ENCODE assay signal across 22 mouse cellular contexts in genomic region chr16:73038552-73038951, GRCm38 (mm10).
DNase-seq lines count a peak whose midpoint lies in the region; ATAC-seq lines count a peak whose summit lies in the region.
"Had no signal": no experiment of that assay in that cellular context is flagged by ENCODE, and none has a peak within 500 bp of the region (broad histone marks: within the 10 kb centered on the region; RNA-seq: fewer than 3 reads in every experiment).

No protein-coding gene starts in this region.

- peak; percentile 45; the same call in 1 of the 2 replicates for ATAC-seq in hindbrain, embryonic 11.5 days (ENCODE audit: low FRiP score)
- ATAC-seq in hindbrain, embryonic 13.5 days (ENCODE audit: low FRiP score) = no peak
- peak; percentile 72 for ATAC-seq in midbrain, embryonic 11.5 days (ENCODE audit: low FRiP score)
- no peak for ATAC-seq in midbrain, embryonic 16.5 days
- ATAC-seq: forebrain, embryonic 16.5 days; hindbrain, postnatal 0 days had no signal

- H3K4me1 ChIP-seq in hindbrain, embryonic 11.5 days (replicated peaks; ENCODE audit: control insufficient read depth, insufficient read depth, low read length) = no peaks in the 10 kb centered on the region
- no peaks in the 10 kb centered on the region for H3K4me1 ChIP-seq in hindbrain, embryonic 13.5 days (replicated peaks)
- no peaks in the 10 kb centered on the region for H3K4me1 ChIP-seq in midbrain, embryonic 11.5 days (ENCODE audit: control insufficient read depth, insufficient read depth, low read length)
- no peaks in the 10 kb centered on the region for H3K4me1 ChIP-seq in midbrain, embryonic 16.5 days (ENCODE audit: control insufficient read depth, insufficient read depth, low read length)
- H3K4me1 ChIP-seq: embryonic facial prominence, embryonic 13.5 days; forebrain, embryonic 12.5 days; heart, embryonic 15.5 days had no signal

- no peak overlapping the region for H3K4me2 ChIP-seq in hindbrain, embryonic 11.5 days (replicated peaks; ENCODE audit: low read depth, low read length)
- H3K4me2 ChIP-seq in hindbrain, embryonic 13.5 days = no peak overlapping the region
- no peak overlapping the region for H3K4me2 ChIP-seq in midbrain, embryonic 11.5 days
- no peak overlapping the region for H3K4me2 ChIP-seq in midbrain, embryonic 16.5 days (ENCODE audit: low read length)
- H3K4me2 ChIP-seq: embryonic facial prominence, embryonic 13.5 days; forebrain, embryonic 12.5 days; heart, embryonic 11.5 days; heart, embryonic 15.5 days had no signal

- no peaks in the 10 kb centered on the region for H3K27me3 ChIP-seq in hindbrain, embryonic 11.5 days (ENCODE audit: control insufficient read depth, insufficient read depth, low read length)
- no peaks in the 10 kb centered on the region for H3K27me3 ChIP-seq in hindbrain, embryonic 13.5 days
- no peaks in the 10 kb centered on the region for H3K27me3 ChIP-seq in midbrain, embryonic 11.5 days (ENCODE audit: control insufficient read depth, insufficient read depth, low read length)
- no peaks in the 10 kb centered on the region for H3K27me3 ChIP-seq in midbrain, embryonic 16.5 days (ENCODE audit: control insufficient read depth, insufficient read depth, low read depth, low read length)
- H3K27me3 ChIP-seq: embryonic facial prominence, embryonic 13.5 days; forebrain, embryonic 12.5 days; heart, embryonic 15.5 days had no signal

- no peak overlapping the region for H3K9ac ChIP-seq in hindbrain, embryonic 11.5 days (ENCODE audit: low read depth, low read length)
- no peak overlapping the region for H3K9ac ChIP-seq in hindbrain, embryonic 13.5 days
- H3K9ac ChIP-seq in midbrain, embryonic 11.5 days (ENCODE audit: low read length) = no peak overlapping the region
- no peak overlapping the region for H3K9ac ChIP-seq in midbrain, embryonic 16.5 days (ENCODE audit: low read depth, low read length)
- H3K9ac ChIP-seq: embryonic facial prominence, embryonic 13.5 days; forebrain, embryonic 12.5 days; heart, embryonic 15.5 days had no signal

- no peak overlapping the region for H3K27ac ChIP-seq in hindbrain, embryonic 11.5 days (ENCODE audit: low read depth, low read length)
- H3K27ac ChIP-seq in hindbrain, embryonic 13.5 days = no peak overlapping the region
- no peak overlapping the region for H3K27ac ChIP-seq in midbrain, embryonic 11.5 days (ENCODE audit: low read depth, low read length)
- H3K27ac ChIP-seq in midbrain, embryonic 16.5 days (ENCODE audit: low read length) = no peak overlapping the region
- H3K27ac ChIP-seq: embryonic facial prominence, embryonic 13.5 days; forebrain, embryonic 12.5 days; heart, adult 2 months; heart, embryonic 15.5 days; hindbrain, postnatal 0 days had no signal

- H3K9me3 ChIP-seq in hindbrain, embryonic 11.5 days (ENCODE audit: control insufficient read depth, low read length) = no peaks in the 10 kb centered on the region
- H3K9me3 ChIP-seq in hindbrain, embryonic 13.5 days = peaks cover 6% of the 10 kb centered on the region; the same call in 1 of the 2 replicates
- no peaks in the 10 kb centered on the region for H3K9me3 ChIP-seq in midbrain, embryonic 11.5 days (ENCODE audit: control insufficient read depth, low read length)
- H3K9me3 ChIP-seq in midbrain, embryonic 16.5 days (replicated peaks; ENCODE audit: control insufficient read depth, low read length, poor library complexity, severe bottlenecking) = no peaks in the 10 kb centered on the region; the same call in 1 of the 2 replicates
- H3K9me3 ChIP-seq: forebrain, embryonic 12.5 days; heart, embryonic 15.5 days had no signal

- 24% methylated on average over 7 of the region's 7 CpGs for WGBS in hindbrain, embryonic 11.5 days
- WGBS in hindbrain, embryonic 13.5 days = 21% methylated on average over 7 of the region's 7 CpGs
- WGBS in midbrain, embryonic 11.5 days = 50% methylated on average over 7 of the region's 7 CpGs
- WGBS in midbrain, embryonic 16.5 days = 55% methylated on average over 7 of the region's 7 CpGs

- peaks cover 2% of the 10 kb centered on the region; the same call in 1 of the 2 replicates for H3K36me3 ChIP-seq in hindbrain, embryonic 11.5 days (ENCODE audit: control insufficient read depth, insufficient read depth, low read length)
- H3K36me3 ChIP-seq in hindbrain, embryonic 13.5 days = peaks cover 43% of the 10 kb centered on the region
- no peaks in the 10 kb centered on the region for H3K36me3 ChIP-seq in midbrain, embryonic 11.5 days (ENCODE audit: control insufficient read depth, insufficient read depth, low read length)
- H3K36me3 ChIP-seq in midbrain, embryonic 16.5 days (ENCODE audit: control insufficient read depth, insufficient read depth, low read length) = peaks cover 15% of the 10 kb centered on the region; the same call in 1 of the 2 replicates
- H3K36me3 ChIP-seq: heart, embryonic 15.5 days had no signal

- DNase-seq in hindbrain, embryonic 11.5 days (ENCODE audit: low spot score) = peak; percentile 11
- DNase-seq in midbrain, embryonic 11.5 days (ENCODE audit: low spot score, missing footprints) = no peak
- peak; percentile 25 for DNase-seq in ZHBTc4 (ENCODE audit: low read depth, low spot score)
- DNase-seq in embryo, embryonic 9.5 days (ENCODE audit: extremely low spot score) = peak; percentile 17
- DNase-seq in layer of hippocampus, adult 8-10 months (ENCODE audit: low spot score in 2 of 2) = no peak
- DNase-seq in left cerebral cortex, adult 11 months (ENCODE audit: low spot score) = no peak
- DNase-seq: adrenal gland, adult 2 months; adrenal gland, postnatal 25 days; cerebellum, adult 18-20 months; cerebellum, adult 9-11 months; cerebellum, postnatal 36 days; gastrocnemius, postnatal 14 days; heart, adult 2 months; heart, postnatal 14 days had no signal

- H3K4me3 ChIP-seq in hindbrain, embryonic 11.5 days (ENCODE audit: low read depth, low read length) = no peak overlapping the region
- no peak overlapping the region for H3K4me3 ChIP-seq in hindbrain, embryonic 13.5 days
- no peak overlapping the region for H3K4me3 ChIP-seq in midbrain, embryonic 11.5 days (ENCODE audit: low read depth, low read length)
- H3K4me3 ChIP-seq in midbrain, embryonic 16.5 days (ENCODE audit: low read depth, low read length) = no peak overlapping the region
- H3K4me3 ChIP-seq: embryonic facial prominence, embryonic 13.5 days; forebrain, embryonic 12.5 days; heart, adult 2 months; heart, embryonic 15.5 days had no signal

Comparison
In these comparisons a context has a peak if more than half of its experiments do, and no peak if none do; other contexts are left out.
1. ATAC-seq: peak in hindbrain, embryonic 11.5 days (single experiment) and midbrain, embryonic 11.5 days (single experiment); none in hindbrain, embryonic 13.5 days (single experiment) and midbrain, embryonic 16.5 days (single experiment).
2. DNase-seq: peak in hindbrain, embryonic 11.5 days (single experiment), ZHBTc4 (single experiment) and embryo, embryonic 9.5 days (single experiment); none in midbrain, embryonic 11.5 days (single experiment), layer of hippocampus, adult 8-10 months (0 of 2) and left cerebral cortex, adult 11 months (single experiment).